Mouse (Mus musculus): Measurements from ENCODE around the gene H2-M3. TPM values are rescaled to one million over a fixed set of nuclear protein-coding genes. Genes with fewer than 3 reads are reported as not detected.
"Not testable (repeated sequence)": the region's sequence is repeated elsewhere in the genome, so short reads cannot be mapped to it uniquely, and the experiment has no call there.

H2-M3 gene
- 9.6 and 9.8 TPM in 2 replicates for polyA plus RNA-seq (2012; rRNA removed)

DNA sequence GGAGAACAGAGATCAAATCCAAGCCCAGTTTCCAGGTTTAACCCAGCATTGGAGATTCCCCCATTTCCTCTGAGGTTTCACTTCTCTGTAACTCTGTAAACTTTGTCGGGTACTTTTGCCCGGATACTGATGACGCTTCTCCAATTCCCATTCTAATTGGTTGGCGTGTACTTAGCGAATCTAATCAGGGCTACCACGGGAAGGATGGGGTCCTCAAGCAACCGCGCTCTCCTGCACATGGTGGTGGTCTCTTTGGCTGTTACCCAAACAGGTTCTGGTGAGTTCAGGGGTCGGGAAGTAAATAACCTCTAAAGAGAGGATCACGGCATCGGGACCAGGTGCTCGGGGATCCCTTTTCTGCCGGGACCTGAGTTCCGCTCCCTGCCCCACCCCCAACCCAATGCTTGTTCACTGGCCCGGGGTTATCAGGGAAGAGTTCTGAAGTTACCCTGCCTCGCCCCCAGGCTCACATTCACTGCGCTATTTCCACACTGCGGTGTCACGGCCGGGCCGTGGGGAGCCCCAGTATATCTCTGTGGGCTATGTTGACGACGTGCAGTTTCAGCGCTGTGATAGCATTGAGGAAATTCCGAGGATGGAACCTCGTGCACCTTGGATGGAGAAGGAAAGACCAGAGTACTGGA, at the start of gene H2-M3:
TSS of gene H2-M3 (plus strand) at position 163 of the 644 bp plus-strand sequence.
- peak; percentile 89 for DNase-seq (ENCODE audit: low read depth, low spot score)
- WGBS = under 1% methylated on average over 26 of the region's 26 CpGs

DNA sequence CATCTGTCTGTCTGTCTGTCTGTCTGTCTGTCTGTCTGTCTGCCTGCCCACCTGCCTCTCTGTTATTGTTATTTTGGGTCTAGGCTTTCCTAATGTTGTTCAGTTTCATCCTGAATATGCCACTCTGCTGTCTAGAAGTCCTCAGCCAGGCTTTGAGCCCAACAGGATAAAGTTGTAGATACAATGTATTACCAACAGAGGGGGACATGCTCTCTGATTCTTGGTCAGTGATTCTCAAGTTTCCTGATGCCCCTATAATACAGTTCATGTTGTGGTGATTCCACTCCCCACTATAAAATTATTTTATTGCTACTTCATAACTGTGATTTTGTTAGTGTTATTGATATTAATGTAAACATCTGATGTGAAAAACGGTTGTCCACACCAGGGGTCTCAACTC, 48.1 kb upstream of the H2-M3 start:
- DNase-seq (ENCODE audit: low read depth, low spot score) = no peak

DNA sequence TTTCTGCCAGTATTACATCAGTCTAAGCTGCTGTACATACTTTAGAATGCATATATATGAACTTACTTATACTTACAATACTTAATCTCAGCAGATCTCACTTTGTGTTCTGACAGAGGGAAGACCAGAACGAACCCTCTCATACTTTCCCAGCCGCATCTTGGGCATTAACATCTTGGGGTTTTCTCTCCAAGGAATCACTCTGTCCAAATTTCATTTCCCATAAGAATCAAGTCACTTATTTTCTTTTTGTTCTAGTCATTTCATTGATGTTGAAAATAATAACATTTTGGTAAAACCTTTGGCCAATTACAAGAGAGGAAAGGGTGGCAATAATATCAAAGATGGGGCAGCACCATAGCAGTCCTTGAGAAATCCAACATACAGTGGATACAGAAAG, 32.8 kb upstream of the H2-M3 start, which contains the start of gene Olfr97:
TSS of gene Olfr97 (minus strand) at position 101 of the 400 bp plus-strand sequence.
- WGBS = 91% methylated on average over 2 of the region's 2 CpGs
- DNase-seq (ENCODE audit: low read depth, low spot score) = not testable (repeated sequence)

More for the DNA sequence above, 48.1 kb upstream of the H2-M3 start:
- WGBS = 0% methylated on average over 1 of the region's 1 CpGs

DNA sequence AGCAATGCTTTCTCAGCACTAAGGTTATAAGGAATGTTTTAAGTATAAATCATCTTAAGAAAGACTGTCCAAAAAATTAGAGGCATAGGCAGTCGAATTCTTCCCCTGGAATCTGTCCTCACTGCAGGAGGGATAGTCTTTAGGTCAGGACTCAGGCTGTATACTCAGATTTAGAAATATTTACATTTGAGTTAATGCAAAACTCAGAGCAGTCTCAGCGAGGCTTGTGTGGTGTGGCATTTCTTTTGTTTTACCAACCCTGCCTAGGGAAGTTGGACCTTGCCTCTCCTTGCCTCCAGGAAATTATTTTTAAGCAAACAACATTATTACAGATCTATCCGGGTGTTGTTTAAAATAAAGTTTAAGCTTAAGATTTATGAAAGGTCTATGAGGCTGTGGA, 27.8 kb upstream of the H2-M3 start:
- DNase-seq (ENCODE audit: low read depth, low spot score) = peak; percentile 32
- WGBS = 12% methylated on average over 3 of the region's 3 CpGs

DNA sequence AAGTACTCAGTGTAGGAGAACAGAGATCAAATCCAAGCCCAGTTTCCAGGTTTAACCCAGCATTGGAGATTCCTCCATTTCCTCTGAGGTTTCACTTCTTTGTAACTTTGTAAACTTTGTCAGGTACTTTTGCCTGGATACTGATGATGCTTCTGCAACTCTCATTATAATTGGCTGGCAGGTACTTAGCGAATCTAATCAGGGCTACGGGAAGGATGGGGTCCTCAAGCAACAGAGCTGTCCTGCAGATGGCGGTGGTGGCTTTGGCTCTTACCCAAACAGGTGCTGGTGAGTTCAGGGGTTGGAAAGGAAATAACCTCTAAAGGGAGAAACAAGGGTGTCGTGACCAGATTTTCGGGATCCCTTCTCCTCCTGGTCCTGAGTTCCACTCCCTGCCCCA, 23.3 kb upstream of the H2-M3 start:
- WGBS = 22% methylated on average over 5 of the region's 5 CpGs
- peak; percentile 35 for DNase-seq (ENCODE audit: low read depth, low spot score)

DNA sequence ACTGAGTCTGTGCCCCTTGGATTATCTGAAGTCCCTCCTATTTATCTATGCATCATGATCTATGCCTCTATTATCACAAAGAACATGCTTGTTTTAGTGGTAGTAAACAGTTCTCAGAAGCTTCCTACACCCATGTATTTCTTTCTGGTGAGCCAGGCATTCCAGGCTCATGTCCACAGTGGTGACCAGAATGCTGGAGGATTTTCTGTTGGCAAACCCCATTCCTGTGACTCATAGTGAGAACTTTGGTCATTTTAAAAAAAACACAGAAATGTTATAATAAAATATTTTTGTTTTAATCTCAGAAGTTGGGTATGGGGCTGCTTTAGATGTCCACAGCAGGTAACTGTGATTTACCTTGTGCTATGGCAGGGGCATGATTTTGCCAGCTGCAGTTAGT, 20.6 kb upstream of the H2-M3 start:
- DNase-seq (ENCODE audit: low read depth, low spot score) = no peak

DNA sequence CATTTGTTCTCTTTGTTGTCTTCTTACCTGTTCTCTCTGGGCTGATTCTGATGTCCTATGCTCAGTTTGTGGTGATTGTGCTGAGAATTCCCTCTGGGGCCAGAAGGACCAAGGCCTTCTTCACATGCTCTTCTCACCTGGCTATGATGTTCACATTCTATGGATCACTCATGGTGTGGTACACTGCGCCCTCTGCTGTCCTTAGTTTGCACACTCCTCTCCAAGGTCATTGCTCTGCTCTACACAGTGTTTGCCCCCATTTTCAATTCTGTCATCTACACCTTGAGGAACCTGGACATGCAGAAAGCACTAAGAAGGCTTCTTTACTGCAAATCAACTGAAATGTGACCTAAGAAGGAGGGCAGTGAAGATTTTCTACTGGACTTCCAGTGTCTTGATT, 19.5 kb upstream of the H2-M3 start:
- WGBS = 3% methylated on average over 1 of the region's 1 CpGs
- DNase-seq (ENCODE audit: low read depth, low spot score) = peak; percentile 21

DNA sequence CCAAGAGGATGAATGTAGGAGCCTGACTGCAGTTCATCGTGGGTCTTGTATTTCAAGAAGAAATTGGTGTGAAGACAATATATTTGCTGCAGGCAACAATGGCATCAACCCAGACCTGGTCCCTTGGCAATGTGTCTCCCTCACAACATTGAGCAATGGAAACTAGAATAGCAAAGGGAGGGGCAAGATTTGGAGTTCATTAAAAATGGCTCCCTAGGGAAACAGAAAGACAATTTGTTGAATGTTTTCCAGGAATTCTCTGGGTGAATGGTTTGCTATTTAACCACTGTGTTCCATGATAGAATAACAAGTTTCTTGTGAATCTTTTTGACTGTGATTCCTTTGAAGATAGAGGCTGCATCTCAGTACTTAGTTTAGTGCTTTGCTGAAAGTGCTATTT, 6.4 kb upstream of the H2-M3 start, which contains the start of gene Olfr98:
TSS of gene Olfr98 (minus strand) at position 124 of the 400 bp plus-strand sequence.
- no peak for DNase-seq (ENCODE audit: low read depth, low spot score)
- 87% methylated on average over 1 of the region's 1 CpGs for WGBS

DNA sequence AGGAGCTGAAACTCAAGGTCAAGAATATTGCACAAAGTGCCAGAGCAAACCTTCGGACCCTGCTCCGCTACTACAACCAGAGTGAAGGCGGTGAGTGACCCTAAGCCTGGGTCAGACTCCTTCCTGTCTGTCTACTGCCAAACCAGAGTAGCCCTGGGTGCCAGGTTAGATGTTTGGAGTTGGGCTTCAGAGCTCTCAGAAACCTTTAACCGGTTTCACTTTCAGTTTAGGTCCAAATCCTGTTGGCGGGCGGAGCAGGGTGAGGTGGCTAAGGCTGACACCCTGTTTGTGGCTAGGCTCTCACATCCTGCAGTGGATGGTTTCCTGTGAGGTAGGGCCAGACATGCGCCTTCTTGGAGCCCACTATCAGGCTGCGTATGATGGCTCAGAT, 677 bp downstream of the H2-M3 start:
- peak; percentile 50 for DNase-seq (ENCODE audit: low read depth, low spot score)
- 20% methylated on average over 8 of the region's 8 CpGs for WGBS

DNA sequence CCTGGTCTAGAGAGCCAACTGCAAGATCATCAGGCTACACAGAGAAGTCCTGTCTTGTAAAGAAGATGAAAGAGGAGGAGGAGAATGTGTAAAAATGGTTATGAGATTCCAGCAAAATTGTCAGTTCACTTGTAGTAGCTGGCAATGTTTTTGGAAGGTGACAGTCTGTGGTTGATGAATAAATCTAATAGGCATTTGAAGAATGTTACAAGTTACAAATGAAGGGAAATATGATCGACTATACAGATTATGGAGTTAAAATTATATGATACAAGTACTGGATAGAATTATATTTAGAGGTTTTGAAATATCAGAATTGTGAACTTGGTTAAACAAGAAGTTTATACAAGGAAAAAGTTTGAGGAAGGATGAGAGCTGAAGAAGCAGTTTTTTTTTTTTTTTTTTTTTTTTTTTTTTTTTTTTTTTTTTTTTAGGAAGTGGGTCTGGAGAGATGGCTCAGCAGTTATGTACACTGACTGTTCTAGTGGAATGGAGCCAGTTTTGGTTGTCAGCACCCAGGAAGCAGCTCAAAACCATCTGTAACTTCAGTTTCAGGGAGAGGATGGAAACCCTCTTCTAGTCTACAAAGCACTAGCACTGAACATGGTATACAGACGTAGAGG, 5.7 kb downstream of the H2-M3 start:
- WGBS = 75% methylated on average over 2 of the region's 2 CpGs
- no peak for DNase-seq (ENCODE audit: low read depth, low spot score)

DNA sequence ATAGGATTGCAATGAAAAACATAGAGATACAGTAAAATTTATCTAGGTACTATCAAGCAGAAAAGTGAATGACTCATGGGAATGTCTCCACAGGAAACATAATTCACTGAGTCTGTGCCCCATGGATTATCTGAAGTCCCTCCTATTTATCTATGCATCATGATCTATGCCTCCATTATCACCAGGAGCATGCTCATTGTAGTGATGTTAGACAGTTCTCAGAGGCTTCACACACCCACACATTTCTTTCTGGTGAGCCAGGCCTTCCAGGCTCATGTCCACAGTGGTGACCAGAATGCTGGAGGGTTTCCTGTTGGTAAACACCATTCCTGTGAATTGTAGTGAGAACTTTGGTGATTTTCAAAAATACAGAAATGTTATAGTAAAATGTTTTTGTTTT, 6.6 kb downstream of the H2-M3 start:
- DNase-seq (ENCODE audit: low read depth, low spot score) = no peak

DNA sequence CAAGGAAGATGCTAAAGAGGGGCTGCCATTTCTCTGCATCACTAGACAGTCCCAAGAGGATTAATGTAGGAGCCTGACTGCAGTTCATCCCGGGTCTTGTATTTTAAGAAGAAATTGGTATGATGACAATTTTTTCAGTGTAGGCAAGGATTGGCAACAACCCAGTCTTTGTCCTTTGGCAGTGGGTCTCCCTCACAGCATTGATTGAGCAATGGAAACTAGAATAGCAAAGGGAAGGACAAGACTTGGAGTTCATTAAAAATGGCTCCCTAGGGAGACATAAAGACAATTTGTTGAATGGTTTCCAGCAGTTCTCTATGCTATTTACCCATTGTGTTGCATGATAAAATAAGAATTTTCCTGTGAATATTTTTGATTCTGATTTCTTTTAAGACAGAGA, 10.3 kb downstream of the H2-M3 start:
- WGBS = 69% methylated on average over 1 of the region's 1 CpGs
- DNase-seq (ENCODE audit: low read depth, low spot score) = no peak

DNA sequence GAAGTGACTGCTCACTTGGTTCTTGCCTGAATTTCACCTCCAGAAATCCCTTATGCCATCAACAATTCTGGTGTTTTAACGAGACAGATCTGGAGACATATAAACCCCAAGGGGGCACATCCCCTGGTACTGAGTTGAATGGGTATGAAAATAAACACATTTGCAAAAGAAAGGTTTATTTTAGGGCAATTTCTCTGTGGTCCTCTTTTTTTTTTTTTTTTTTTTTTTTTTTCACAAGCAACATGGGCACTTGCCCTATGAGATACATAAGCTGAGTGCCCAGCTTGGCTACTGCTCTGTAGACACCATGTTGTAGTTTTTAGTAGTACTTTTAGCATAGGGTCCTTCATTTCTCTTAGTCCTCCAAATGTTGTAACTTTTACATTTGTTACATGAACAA, 13.3 kb downstream of the H2-M3 start, which contains the start of gene Olfr99:
TSS of gene Olfr99 (minus strand) at position 101 of the 400 bp plus-strand sequence.
- WGBS = 84% methylated on average over 1 of the region's 1 CpGs
- no peak for DNase-seq (ENCODE audit: low read depth, low spot score)

DNA sequence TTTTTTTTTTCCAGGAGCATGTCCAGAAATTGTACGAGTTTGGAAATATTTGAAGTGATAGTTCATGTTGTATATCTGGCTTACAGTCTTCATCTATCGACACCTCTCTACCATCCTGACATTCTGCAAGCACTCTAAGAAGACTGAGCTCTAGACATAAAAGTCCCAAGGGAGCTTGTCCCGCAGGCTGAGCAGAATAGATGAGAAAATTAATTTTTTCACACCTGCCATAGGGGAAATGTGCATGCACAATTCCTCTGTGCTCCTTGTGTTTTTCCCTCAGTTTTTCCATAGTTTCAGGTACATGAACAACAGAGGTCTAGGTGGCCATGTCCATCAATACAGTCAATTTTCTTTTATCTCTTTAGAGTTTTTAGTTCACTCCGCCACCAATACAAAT, 34.2 kb downstream of the H2-M3 start, which contains the start of gene Olfr101:
TSS of gene Olfr101 (minus strand) at position 101 of the 400 bp plus-strand sequence.
- DNase-seq (ENCODE audit: low read depth, low spot score) = no peak
- 84% methylated on average over 4 of the region's 4 CpGs for WGBS

DNA sequence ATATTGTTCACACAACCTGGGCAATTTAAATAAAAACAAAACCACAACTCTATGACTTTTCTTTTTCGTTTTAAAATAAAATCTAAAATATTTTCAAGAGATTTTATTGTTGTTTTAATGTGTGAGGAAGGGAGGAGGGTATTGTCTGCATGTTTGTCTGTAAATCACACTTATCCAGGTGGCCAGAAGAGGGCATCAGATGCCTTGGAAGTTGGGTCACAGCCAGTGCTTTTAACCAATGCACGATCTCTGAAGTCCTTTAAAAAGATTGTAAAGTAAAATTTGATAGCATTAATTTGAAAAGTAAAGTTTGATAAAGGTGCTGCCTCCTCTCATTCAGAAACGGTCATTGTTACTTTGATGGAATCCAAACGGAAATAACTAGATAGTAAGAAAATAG, 38.5 kb downstream of the H2-M3 start:
- WGBS = 29% methylated on average over 4 of the region's 4 CpGs
- DNase-seq (ENCODE audit: low read depth, low spot score) = no peak

DNA sequence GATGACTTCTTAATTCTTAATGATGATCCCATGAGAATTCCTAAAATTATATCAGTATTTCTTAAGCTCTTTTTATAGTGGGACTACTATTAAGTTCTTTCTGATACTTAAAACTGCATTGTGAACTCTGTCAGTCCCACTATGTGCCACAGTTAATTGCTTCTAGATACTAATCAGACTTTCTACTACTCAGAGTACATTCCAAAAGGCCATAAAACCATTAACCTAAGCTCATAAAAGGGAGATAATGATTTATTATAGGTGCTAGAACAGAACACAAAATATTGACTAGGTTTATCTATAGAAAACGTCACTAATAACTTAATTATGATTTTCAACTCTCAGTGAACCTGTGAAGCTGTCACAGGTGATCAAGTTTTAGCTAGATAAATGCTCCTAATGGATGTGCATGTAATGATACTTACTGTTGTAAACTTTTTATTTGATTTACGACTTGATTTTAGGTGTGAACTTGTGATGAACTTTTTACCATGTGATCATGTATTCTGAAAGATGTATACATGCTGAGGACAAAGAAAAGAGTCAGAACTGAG, 40.2 kb downstream of the H2-M3 start:
- no peak for DNase-seq (ENCODE audit: low read depth, low spot score)
- WGBS = 17% methylated on average over 2 of the region's 2 CpGs

DNA sequence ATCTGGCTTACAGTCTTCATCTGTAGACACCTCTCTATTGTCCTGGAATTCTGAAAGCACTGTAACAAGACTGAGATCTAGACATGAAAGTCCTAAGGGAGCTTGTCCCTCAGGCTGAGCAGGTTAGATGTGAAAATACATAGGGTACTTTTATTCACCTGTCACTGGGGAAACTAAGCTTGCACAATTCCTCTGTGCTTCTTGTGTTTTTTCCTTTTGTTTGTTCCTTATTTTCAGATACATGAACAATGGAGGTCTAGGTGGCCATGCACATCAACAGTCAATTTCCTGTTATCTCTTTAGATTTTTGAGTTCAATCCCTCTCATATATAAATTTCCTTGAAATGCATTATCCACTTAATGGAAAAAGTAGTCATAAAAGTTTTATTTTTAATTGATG, 46.9 kb downstream of the H2-M3 start, which contains the start of gene Olfr102:
TSS of gene Olfr102 (minus strand) at position 101 of the 400 bp plus-strand sequence.
- no peak for DNase-seq (ENCODE audit: low read depth, low spot score)
